Mouse (Mus musculus): Measurements from ENCODE around the gene Cnpy2.

Cnpy2 gene

DNA sequence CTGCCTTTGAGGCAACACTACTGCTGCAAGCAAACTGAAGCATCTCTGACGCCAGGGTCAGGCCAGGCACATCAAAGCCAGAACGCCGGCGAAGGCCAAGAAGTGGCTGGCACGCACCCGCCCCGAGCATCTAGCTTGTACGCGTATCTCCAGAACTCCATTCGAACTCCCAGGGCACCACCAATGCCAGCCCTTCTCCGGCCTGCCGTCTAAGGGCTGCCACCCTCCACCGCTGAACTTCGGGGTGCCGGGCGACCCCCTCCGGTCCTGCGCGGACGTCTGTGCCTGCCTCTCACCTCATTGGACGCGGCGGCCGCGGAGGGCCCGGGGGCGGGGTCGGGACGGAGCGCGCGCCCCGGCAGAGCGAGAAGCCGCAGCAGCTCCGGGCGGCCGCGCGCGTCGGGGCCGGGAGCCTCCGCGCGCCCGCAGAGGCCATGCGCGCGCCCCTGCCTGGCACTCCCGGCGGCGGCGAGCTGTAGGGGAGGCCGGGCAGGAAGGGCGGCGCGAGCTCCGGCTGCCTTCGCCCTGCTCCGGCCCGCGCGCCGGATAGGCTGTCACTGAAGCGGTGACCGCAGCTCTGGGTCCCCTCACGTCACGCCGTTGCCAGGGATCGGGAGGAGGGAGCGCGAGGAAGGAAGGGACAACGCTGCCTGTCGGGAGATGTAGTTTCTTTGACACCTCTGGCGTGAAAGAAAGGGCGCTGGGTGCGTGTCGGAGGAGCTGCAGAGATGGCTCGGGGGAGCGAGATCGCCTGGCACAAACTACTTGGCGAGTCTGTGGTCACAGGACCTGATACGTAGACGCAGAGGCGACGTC is 46.4 kb downstream of the Cnpy2 start, which contains the start of gene Coq10a:
Coq10a (minus strand) TSS at position 596 of the 816 bp plus-strand sequence.
- peak; percentile 95 for DNase-seq (ENCODE audit: low spot score)

DNA sequence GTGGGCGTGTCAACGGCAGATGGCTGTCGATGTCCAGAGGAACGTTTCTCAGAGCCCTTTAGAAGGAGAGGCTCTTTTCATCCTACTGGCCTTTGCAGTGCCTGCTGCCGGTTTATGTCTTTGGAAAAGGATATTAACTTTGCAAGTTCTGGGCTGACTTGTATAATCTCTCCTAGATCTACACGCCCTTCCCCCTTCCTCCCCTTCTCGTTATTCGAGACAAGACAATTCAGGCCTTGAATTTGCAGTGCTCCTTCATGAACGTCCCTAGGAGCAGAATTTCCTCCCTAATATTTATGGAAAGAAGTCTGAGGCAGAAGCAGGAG is 46.9 kb downstream of the Cnpy2 start:
- DNase-seq (ENCODE audit: low spot score), result no peak

DNA sequence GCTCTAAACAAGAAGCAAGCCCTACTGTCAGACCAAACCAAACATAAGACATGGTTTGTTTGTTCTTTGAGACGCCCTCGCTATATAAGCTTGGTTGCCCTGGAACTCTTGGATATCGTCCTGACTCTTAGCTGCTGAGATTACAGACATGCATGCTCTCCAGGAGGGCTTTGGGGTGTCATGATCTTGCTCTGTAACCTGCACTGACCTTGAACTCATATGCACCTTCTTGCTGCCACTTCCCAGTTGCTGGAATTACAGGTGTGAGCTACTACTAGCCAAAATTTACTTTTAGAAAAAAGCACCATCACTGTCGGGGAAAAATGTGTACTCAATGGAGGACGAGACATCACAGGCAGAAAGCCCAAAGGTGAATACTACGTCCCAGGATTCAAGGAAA is 47.3 kb downstream of the Cnpy2 start:
- DNase-seq (ENCODE audit: low spot score), result no peak

DNA sequence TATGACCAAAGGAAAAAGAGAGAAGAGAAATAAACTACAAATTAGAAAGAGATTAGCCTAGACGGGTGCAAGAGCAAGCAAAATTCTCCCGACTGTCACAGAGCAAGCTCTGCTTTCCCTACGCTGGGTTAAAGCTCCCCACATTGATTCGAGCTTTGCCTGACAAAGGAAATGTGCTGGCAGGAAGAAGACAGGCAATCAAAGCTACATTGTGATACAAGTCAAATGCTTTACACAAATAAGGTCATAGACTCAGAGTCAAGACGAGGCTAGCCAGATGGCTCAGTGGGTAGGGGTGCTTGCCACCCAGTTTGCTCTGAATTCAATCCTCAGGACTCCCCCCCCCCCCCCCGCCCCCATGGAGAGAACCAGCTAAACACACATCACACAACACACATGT is 47.8 kb downstream of the Cnpy2 start:
- DNase-seq (ENCODE audit: low spot score), result no peak

GRCm38 (mm10) chr10:128370601-128371000 is 48.3 kb downstream of the Cnpy2 start:
- no peak for DNase-seq (ENCODE audit: low spot score)

DNA sequence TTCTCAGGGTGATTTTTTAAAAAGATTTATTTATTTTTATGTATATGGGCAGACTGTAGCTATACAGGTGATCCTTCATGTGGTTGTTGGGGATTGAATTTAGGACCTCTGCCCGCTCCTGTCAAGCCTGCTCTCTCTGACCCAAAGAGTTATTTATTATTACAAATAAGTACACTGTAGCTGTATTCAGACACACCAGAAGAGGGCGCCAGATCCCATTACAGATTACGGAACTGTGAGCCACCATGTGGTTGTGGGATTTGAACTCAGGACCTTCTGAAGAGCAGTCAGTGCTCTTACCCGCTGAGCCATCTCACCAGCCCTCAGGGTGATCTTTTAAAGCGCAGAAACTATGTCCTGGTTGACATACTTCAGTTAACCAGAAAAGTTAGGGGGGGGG is 49.9 kb downstream of the Cnpy2 start:
- DNase-seq (ENCODE audit: low spot score), result no peak

DNA sequence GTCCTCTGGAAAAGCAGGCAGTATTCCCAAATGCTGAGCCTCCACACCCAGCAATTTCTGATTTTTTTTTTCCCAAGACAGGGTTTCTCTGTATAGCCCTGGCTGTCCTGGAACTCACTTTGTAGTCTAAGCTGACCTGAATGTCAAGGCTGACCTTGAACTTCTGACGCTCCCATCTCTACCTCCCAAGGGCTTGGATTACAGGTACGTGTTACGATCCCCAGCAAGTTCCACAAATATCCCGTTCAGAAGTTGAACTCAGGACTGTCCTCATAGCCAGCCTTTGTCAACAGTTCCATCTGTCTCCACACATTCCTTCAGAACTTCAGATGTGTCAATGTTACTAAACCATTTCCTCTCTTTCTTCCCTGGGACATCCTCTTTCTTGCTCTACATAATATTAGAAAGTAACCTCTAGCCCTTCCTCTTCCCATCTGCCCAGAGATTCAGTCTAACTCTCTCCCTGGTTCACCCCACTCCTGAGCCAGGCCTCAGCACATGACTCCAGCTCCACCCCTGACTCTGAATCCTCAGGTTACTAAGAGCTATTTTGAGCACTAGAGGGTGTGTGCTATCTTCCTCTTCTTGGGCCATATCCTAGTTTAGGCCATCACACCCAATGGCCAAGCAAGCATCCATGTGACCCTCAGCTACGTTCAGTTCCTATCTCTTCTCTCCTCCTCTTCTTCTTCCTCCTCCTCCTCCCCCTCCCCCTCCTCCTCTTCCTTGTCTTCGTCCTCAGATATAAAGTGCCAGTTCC is 50.9 kb downstream of the Cnpy2 start:
- DNase-seq (ENCODE audit: low spot score), result no peak

GRCm38 (mm10) chr10:128374393-128374792 is 52.1 kb downstream of the Cnpy2 start:
- DNase-seq (ENCODE audit: low spot score), result peak; percentile 37

DNA sequence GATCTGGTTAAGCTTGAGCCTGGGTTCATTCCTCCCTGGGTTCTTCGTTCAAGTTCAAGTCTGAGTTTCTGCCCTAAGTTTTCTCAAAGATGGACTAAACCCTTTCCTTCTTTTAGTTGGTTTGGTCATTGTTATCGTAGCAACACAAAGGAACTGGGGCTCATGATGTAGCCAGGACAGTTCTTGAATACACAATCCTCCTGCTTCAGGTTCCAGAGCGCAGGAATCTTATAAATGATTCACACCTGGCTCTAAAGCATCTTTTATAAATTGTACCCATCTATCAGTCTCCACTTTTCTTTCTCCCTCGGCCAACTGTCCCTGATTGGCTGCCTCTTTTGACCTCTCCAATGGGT is 53.8 kb downstream of the Cnpy2 start:
- DNase-seq (ENCODE audit: low spot score), result no peak

DNA sequence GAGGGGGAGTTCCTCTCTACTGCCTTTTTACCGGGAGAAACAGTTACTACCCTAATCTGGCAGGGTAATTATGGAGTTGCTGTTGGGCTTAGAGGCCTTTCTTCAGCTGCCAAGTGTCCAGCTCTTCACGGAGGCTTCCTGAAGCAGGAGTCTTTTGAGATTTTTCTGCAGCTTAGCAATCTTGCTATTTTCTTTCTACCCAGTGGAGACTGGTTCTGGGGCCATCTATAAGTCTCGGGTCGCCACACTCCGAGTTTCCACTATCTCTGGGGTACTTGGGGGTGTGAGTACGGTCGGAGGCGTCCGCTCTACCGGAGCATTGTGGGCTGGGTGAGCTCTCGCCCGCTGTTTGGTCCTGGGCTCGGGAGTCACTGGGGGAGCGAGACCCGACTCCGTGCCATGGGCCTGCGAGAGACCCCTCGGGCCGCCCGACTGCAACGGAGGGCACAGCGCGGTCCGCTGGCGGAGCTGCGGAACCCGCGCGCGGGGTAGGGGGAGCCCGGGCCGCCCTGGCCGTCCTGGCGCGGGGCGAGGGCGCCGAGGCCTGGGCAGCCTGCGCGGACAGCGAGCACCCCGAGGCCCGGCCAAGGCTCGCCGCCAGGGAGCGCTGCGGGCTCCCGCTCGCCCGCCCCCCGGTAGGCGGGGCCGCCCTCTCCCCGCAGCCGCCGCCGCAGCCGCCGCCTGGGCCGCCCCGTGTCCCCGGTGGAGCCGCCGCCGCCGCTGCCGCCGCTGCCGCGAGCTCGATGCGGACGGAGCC is 54.4 kb downstream of the Cnpy2 start, which contains the start of gene Ankrd52:
Ankrd52 (plus strand) TSS at position 661 of the 757 bp plus-strand sequence.
- DNase-seq (ENCODE audit: low spot score), result peak; percentile 79
